Mouse (Mus musculus) megakaryocyte, embryonic 14.5 days (primary cell): ENCODE results near the gene AI854703.

ENCODE experiments used
- FLI1 ChIP-seq: IDR thresholded peaks from 2 replicates; pipeline ENCODE4 v1.6.1; 2012; ENCODE audit warnings: low read length, inconsistent platforms, mixed read lengths
- GATA1 ChIP-seq: IDR thresholded peaks from 3 replicates; pipeline ENCODE4 v1.6.1; 2012; ENCODE audit warnings: mixed read lengths, low read length, inconsistent platforms, borderline replicate concordance

GRCm38 (mm10) chr6:48626464-48626863 lies at the start of gene AI854703:
- no peak for TF ChIP-seq GATA1
- no peak for TF ChIP-seq FLI1
